Mouse (Mus musculus) liver (tissue): Measurements from ENCODE around the gene Pnma5.
"Not testable (repeated sequence)": the region's sequence is repeated elsewhere in the genome, so short reads cannot be mapped to it uniquely, and the experiment has no call there.

Source experiments
- DNase-seq: peaks from one replicate; pipeline ENCODE4 v3.0.0-alpha.2; 2020; ENCODE audit warnings: mixed read lengths

Gene Pnma5

DNA sequence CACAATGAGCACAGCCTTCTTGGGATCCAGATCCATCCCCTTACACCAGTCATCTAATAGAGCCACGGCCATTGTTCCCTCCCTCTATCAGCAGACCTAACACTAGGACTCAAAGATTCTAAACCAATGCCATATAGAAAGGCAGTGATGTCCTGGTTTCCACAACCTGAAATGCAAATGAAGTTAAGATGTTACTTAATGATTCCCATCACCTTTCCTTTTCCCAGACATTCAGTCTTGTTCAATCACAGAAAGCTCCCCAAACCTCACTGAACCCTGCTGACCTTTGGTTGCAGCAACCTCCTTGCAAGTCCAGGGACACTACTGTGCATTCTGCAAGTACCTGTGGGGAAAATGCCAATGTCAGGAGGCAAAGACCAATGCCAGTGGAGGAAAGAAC lies at the start of gene Pnma5:
TSS of gene Pnma5 (minus strand) at position 101 of the 400 bp plus-strand sequence.
- DNase-seq: no peak

DNA sequence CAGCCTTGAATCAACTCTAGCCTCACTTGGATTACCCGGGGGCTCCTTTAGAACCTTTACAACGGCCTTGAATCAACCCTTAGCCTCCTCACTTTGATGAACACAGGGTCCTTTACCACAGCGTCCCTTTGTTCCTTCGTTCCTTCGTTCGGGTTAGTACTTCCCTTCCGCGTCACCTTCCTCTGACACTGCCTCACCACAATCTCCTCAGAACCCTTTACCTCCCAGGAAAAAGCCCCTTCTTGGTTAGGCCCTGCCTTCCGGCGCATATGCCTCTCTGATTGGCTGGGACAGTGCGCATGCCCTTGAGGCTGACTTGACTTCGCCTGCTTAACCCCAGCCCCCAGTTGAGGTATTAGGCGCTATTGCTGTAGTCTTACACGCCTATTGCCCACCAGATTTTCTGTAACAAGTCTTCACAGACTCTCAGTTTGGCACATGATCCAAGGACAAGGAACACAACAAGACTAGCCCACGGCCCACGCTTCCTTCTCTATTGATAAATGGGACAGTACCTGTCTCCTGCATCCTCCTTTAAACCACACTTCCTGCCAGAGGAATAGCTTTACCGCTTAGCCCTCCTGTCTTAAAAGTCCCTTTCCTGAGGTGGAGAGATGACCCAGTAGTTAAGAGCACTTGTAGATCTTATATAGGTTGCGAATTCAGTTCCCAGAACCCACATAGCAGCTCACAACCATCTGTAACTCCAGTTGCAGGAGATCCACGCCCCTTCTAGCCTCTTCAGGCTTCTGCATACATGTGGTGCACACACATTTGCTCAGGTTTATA lies 45.6 kb upstream of the Pnma5 start, which contains the start of gene Xlr4a:
TSS of gene Xlr4a (minus strand) at position 212 of the 789 bp plus-strand sequence.
- not testable (repeated sequence) for DNase-seq

DNA sequence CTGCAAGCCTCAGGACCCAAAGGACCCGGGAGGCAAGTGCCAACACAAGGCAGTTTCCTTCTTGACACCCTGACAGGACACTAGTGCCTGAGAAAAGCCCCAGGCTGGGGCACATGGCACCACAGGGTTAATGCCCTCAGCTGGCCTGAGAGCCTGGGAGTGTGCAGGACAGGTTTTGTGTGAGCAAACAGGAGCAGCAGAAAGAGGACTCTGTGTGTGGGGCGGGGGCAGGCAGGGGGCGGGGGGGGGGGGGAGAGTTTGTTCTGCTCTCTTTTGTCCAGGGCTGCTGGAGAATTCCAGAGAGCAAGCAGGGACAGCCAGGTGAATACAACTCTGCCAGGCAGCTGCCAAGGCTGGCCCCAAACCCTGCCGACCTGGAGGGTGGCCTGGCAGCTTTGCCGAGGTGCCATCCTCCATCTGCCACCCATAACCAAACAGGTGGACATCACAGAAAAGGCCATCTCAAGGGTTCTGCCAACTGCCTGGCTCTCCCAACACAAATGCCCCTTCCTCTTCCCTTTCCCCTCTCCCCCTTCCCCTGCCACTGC lies 29.9 kb upstream of the Pnma5 start:
- not testable (repeated sequence) for DNase-seq

DNA sequence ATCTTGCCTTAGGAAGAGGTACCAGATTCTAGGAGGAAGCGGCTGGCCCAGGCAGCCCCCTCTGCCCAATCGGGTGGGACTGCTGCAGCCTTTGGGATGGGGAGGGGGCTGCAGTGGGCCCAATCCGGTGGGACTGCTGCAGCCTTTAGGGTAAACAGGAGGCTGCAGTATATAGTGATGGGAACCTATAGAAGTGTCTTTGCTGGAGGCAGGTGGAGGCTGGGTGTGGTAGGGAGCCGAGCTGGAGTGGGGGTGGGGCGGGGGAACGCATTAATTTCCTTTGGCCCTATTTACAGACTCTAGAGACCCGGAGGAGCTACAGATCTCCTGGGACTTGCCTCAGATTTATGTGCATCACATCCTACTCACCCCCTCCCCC lies 27.5 kb upstream of the Pnma5 start, which contains the start of gene Pnma3:
TSS of gene Pnma3 (plus strand) at position 373 of the 379 bp plus-strand sequence.
- DNase-seq: no peak

DNA sequence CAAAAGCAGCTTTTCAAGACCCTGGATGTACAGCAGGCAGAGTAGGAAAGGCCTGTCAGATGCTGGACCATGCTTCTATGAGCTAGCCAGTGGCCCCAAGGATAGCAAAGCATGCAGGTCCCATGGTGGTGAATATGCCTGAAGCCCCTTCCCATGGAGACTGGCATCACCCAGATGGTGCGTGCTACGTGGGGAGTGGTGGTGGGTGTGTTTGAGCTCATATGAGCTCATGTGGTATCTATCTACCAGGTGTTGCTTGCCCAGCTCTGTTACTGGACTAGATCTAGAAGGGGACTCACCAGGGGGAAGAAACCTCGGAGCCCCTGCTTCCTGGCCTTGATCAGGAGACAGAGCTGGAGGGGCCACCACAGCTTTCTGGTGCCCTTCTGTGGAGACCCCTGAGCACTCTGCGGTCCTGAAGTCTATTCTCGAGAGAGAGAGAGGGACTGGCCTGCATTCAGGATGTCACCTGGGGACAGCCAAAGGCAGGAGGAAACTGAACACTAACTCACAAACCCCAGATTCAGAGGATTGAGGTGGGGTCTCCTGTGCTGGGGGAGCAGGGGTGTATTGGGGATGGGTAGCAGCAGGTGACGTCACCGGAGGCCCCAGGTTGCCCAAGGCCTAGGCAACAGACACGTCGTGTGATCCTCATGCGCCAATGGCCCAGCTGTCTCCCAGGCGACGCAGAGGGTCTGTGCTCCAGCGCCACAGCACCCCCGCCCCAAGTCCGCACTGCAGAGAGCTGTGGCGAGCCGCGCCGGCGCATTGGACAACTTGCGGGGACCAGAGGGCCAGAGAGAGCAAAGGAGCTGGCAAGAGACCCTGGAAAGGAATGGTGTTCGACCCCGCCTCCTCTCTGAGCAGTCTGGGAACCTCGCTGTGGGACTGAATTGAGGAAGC lies 26.9 kb upstream of the Pnma5 start:
- peak; percentile 4 for DNase-seq

DNA sequence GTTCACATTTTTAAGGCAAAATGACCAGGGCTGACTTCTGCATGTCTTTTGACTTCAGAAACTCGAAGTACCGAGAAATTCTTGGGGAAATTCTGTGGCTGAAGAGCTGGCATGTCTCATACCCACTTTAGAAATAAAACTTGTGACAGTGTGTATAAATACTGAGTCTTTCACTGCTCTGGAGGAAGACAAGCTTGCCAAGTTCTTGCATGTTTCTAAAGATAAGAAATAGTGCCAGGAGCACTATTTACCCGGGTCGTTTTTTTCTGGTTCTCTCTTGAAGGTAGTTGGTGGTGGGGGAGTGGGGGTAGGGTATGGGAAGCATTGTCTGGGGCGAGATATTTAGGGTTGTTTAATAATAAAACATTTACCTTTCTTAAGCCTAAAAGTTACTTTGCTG lies 25.4 kb upstream of the Pnma5 start:
- DNase-seq: no peak

DNA sequence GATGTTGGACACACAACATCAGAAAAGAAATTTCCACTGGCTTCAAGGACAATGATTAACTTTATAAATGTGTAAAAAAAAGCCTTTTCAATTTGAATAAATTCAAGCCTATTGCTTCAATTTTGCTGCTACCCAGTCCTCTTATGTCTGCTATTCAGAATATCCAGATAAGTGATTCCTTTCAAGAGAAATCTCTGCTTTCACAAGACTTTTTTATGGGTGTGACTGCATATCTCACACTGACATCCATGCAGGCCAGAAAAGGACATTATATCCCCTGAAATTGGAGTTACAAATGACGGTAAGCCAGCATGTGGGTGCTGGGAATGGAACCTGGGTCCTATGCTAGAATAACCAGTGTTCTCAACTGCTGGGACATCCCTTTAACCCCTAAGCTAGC lies 24.6 kb upstream of the Pnma5 start:
- no peak for DNase-seq

DNA sequence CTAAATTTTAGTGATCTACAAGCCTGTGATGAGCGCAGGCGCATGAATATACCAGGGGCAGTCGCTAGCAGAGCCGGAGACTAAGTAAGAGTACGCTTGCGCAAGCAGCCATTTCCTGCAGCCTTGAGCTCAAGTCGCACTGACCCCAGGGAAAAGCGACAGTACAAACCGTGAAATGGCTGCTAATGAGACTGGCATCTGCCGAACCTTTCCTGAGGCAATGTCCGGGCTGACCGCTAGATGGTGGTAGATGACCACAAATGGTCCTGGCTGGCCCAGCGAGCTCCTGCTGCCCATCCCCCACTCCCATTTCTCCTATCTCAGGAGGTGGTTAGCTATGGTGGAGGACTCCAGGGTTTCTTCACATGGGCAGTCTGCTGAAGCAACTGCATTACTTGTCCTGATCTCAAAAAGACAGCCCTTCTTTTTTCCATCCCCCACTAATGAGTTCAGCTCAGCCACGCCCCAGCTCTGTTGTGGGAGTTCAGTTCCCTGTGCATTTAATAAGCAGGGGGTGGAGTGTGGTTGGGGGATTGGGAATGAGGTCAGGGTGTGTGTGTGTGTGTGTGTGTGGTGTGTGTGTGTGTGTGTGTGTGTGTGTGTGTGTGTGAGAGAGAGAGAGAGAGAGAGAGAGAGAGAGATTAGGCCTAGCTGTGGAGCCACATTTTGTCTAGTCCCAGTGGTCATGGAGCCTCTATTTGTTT lies 17.1 kb upstream of the Pnma5 start:
- DNase-seq: peak; percentile 87

DNA sequence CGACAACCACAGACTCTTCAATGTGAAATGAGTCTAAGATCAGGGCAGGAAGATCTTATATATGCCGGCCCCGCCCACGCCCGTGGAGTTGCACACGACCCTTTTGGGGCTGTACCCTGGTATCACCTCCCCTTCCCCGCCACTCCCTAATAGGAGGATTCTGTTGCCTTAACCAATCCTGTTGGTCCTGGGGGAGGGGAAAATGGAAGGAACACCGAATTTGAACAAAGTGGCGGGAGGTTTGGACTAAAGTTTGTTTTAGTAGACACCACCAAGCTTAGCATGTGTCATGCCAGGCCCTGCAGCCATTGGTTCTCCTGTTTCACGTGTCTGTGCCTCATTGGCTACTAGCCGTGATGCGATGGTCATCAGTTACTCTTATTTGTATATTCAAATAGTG lies 2.8 kb upstream of the Pnma5 start:
- DNase-seq: no peak

DNA sequence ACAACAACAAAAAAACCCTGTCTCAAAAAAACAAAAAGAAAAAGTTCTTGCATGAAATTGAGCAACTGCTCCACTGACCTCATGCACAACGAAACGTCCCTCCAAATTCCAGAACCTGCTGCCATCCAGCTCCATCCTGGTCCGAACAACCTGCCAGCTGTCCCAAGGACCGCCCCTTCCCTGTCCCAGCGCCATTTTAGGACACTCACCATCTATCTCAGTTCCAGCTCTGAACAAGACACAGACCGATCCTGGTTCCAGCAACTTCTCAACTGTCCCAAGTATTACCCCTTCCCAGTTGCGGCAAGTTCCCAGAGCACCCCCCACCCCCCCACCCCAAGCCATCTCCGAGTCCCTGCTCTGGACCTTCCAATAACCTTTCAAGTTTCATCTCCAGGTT lies 1.9 kb upstream of the Pnma5 start:
- no peak for DNase-seq

DNA sequence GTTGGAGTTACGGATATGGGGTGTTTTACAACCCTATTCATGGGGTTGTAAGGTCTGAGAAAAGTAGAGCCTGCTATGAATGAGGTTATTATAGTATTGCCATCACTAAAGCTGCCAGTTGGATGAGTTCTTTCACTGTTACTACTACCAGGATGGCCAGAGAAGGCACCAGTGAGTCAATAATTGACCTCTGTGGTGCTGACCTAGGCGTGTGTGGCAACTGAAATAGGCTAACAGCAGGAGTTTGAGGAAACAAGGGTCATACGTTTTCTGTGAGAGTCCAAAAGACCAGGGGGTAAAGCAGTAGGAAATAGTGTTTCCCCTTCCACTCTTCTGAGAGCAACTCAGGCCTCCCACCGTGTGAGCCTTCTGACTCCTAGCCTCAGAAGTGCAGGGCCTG lies 24.1 kb downstream of the Pnma5 start:
- DNase-seq: no peak

DNA sequence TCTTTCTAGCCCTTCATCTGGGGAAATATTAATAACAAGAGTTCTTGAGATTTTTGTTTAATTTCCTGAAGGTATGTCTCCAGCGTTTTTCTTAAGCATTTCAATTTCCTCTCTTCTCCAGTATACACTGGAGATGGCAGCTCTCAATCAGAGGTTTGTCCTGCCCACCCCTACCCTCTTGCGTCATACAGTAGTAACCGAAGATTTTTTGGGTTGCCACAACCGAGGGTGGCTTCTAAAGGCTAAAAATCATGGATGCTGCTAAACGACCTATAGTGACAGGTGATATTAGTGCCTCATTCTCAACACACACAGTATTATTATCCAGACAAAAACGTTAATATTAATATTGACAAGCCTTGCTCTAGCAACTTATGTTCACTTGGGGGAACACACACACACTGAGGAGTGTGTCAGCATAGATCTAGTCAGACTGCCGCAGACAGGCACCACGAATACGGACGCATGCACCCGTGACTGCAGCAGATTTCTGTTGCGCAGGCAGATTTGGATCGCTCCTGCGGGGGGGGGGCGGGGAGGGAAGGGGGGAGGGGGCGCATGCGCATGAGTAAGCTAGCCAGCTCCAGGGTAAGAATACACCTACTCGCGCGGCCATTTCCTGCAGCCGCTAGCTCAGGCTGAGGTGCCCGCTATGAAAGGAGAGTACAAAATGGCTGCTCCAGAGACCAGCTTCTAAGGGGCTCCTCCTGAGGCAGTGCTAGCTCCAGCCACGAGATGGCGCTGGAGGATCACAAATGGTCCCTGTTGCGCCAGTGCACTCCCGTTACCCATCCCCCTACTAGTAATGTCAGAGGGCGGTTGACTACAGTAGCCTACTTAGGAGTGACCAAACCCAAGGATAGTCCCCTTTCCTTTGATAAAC lies 29.1 kb downstream of the Pnma5 start:
- peak; percentile 90 for DNase-seq

DNA sequence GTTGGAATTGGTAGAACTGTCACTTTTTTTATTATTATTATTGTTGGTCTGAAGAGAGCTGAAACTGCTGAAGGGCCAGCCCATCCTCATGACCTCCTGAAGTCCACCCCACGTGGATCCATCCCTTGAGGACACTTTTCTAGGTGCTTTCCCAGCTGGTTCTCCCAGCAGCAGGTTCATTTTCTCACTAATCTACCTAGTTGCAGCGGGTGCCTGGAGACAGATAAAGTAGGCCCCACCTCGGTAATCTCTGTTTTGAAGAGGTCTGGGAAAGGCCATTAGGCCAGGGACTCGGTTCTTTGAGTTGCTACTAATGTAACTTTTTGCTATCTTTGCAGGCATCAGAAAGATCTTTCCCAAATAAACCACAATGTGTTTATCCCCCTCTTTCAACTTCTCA lies 31.2 kb downstream of the Pnma5 start:
- DNase-seq: peak; percentile 51

DNA sequence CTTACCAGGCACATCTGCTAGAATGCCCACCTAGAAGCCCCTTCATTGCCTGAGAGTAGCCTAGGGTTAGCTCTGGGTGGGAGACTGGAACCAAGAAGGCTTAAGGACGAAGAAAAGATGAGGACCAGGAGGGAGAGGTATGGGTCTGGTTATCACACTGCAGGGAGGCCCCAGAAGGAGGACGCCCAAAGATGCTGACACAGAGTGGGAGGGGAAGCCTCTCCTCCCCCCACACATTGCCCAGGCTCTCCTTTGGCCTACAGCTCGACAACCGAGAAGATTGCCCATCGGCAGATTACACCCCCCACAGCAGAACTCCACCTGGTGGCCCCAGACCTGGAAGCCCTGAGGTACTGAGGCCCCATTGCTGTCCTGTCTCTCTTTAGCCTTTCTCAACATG lies 33.8 kb downstream of the Pnma5 start:
- peak; percentile 63 for DNase-seq

DNA sequence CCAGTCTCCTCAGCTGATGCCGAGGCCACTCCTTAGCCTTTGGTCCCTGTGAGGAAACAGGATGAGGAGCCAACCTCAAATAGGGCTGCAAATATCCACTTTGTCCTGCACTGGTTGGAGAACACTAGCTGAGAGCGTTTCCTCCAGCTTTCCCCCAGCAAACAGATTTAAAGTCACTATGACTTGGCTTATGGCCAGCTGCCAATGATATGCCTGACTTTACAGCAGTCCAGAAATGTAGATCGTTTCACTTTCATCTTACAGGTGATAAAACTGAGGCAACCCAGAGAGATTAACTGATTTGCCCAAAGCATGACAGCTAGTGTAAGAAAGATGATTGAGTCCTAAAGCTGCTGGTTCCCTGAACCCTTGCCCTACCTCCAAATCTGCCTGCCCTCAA lies 41.4 kb downstream of the Pnma5 start:
- no peak for DNase-seq

DNA sequence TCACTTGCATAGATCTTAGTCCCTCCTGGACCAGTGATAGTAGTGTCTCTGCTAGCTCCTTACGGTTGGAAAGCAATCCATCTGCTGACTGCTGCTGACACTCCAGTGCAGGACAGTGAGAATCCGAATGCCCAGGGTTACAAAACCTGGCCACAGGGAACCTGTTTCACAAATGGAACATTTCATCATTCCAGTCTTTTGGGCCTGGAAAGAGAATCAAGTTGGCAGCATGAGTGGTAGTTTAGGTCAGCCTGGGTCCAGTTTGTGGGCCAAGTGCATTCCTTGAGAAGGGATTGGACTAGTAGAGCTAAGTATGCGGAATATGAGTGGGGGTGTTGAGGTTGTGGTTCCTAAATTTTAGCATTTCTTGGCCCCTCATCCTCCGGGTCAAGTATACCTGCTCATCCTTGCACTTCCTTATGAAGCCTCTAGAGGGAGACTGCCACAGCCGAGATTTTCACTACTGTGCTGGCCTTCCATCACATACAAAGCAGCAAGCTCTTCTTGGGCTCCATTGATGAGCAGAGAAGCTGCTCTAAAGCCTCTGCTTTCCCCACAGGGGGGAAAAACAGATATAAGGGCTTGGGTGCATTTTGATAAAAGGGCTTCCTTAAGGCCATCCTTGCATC lies 44.5 kb downstream of the Pnma5 start:
- no peak for DNase-seq

DNA sequence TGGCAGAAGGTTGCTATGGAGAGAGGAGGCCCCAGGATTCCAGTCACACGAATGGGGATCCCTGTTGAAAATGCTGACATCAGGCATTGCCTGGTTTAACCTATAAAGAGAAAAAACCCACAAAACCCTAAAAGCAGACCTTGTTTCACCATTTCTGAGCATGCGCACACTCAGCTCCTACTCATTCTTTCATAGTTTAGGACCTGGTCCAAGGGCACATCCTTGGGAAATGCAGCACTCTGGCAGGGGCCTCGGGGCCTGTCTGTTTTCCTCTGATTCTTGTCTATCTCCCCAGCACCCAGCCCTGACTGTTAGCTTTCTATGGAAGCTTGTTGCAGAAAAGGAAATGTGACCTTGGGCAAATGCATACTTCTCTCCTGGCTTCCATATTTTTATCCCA lies 46.3 kb downstream of the Pnma5 start:
- no peak for DNase-seq

DNA sequence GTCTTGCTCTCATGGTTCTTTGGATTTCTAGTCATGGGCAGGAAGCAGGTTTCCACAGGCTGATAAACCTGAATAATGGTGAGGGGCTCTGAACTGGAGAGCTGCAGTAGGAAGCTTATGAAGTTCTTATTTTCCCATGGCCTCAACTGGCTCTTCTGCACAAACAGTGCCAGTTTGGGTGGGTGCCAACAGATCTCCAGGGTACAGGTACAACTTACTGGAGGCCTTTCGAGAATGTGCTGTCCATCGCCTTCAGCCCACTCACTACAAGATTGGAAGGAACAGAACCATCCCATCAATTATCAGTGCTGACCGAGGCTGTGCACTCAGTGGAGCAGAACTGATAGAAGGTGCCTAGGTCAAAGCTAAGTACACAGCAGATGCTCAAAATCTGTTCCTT lies 48.5 kb downstream of the Pnma5 start:
- DNase-seq: no peak

DNA sequence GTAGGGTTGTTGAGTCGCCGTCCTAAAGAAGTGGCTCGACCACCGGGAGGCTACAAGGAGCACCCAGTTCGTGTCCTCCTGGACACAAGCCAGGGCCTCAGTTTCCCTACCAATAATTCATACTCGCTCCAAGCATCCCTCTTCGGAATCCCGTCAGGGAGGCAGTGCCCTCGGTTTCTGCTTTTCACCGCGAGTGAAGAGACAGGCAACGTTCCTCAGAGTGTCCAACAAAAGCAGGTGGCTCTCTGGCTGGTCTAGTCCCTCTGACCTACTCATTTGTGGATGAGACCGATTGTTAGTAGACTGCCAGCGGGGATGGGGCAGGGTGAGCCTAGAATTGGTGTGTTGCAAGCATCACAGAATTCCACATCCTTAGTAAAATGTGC lies 49.4 kb downstream of the Pnma5 start:
- DNase-seq: no peak

DNA sequence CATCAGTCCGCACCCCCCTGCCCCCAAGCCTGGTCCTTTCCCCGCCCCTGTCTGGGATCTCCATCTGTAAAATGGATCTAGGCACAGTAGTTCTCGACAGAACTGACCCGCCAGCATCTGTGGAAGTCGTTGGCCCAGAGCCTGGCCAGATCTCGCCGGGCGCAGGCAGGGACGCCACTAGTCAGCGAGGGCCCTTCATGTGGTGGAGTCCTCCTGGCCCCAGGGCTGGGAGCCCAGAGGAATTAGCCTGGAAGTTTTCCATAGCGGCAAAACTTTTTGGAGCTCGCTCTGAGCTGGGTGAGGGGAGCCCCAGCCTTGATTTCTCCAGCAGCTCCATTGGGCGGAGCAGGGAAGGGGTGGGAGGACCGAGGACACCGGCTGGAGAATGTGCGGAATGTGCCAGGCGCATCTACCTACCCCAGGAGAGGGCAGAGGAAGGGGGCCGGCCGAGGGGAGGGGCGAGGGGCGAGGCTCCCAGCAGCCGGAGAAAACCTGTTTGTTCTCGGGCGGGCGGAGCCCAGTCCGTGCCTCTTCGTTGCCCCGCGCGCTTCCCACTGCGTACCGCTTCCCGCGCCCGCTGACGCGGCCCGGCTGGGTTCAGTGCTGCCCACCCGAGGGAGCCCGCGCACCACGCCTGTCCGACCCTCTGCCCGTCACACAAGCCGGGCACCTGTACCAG lies 49.9 kb downstream of the Pnma5 start, which contains the start of gene Zfp185:
TSS of gene Zfp185 (plus strand) at position 499 of the 679 bp plus-strand sequence.
- DNase-seq: peak; percentile 57

DNA sequence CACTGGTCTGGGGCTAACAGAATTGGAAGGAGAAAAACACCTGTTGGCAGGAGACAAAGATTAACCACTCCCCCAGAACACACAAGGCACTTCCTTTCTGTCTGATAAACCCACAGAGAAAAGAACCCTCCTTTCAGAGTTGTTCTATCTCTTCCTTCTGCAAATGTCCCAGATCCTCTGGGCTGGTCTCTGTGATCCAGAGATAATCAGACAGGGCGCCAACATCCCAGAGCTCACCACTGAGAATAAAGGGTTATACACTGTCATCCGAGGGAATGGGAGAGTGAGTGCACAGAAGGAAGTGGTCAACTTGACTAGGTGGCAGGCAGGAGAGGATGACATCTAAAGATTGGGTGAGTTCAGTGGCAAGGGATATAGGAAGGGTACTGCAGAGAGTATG lies 51.3 kb downstream of the Pnma5 start:
- DNase-seq: no peak
